Mouse (Mus musculus): ENCODE measurements around the gene Aars. TPM values are rescaled to one million over a fixed set of nuclear protein-coding genes. Genes with fewer than 3 reads are reported as not detected.
"Not testable (repeated sequence)": the region's sequence is repeated elsewhere in the genome, so short reads cannot be mapped to it uniquely, and the experiment has no call there.

Aars gene
- total RNA-seq, 2 experiments from 2014 or later: 56.2 to 114 TPM

DNA sequence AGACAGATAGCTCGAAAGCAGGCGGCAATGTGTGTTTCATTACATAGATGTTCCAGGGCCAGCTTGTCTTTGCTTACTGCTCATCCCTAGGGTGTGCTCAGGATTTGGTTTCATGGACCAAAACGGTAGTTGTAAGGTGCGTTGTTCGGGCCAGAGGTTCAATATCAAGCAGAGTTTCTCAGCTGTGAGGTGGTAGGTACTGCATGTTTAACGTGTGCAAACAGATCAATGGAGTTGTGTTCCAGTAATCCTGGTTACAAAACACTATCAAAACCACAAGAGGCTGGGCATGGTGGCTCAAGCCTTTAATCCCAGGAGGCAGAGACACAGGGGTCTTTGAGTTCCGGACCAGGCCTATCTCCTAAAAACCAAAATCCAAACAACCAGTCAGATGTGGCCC, 16.2 kb downstream of the Aars start:
- ATAC-seq (replicated peaks; ENCODE audit: low FRiP score, poor library complexity, severe bottlenecking): no peak

DNA sequence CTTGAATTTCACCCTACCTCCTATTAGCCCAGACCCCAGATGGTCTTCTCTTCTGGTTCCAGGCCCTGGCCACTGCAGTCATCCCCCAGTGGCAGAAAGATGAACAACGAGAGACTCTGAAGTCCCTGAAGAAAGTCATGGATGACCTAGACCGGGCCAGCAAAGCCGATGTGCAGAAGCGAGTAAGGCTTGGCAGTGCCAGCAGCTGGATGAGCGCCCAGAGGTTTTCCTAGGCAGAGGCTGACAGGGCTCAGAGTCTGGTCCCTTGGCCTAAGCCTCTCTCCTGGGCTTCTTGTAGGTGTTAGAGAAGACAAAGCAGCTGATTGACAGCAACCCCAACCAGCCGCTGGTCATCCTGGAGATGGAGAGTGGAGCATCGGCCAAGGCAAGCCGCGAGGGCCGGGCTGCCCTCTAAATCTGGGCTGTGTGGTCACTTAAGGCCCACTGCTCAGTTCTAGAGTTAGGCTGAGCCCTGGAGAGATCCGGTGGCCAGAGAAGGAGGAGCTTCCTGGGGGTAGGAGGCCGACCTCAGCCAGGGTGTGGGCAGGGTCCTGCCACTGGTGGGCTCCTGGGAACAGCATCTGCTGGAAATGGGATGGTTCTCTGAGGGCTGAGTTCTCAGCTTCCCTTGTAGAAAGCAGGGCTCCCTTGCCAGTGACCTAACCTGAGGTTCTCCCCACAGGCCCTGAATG, 21.0 kb downstream of the Aars start:
- ATAC-seq (replicated peaks; ENCODE audit: low FRiP score, poor library complexity, severe bottlenecking): no peak

DNA sequence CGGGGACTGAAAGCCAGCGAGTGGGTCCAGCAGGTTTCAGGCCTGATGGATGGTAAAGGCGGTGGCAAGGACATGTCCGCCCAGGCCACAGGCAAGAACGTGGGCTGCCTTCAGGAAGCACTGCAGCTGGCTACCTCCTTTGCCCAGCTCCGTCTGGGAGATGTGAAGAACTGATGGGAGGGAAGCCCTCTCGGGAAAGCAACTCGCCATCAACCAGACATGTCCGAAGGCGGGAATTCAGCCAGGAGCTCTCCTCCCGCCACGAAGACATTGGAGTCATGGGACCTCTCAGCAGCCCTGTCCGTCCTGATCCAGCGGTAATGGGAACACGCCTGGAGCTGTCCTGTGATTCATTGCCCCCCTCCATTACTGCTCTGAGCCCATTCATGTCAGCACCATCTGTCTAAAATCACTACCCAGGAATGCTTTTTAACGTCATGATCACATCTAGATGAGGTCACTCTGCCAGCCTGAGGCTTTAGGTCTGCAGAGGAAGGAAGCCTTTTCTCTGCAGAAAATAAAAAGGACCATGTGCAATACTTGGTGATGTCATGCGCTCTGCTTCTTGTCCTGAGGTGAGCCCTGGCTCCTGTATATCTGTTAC, 22.2 kb downstream of the Aars start:
- ATAC-seq (replicated peaks; ENCODE audit: low FRiP score, poor library complexity, severe bottlenecking): no peak

DNA sequence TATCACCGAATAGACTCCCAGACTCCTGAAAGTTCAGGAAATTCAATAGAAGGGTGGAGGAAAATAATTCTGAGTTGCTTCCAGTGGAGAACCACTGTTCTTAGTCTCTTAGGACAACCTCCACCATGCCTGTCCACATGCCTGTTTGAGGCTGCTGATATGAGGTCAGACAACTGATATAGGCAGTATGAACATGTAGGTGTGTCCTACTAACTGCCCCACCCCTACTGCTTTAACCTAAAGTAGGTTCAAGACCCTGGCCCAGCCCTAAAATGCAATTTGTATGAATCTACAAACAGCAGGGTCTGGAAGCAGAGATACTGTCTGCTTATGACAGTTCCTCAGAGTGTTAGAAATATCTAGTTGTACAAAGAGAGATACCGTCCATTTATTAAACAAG, 22.7 kb downstream of the Aars start:
- peak; percentile 32 for ATAC-seq (replicated peaks; ENCODE audit: low FRiP score, poor library complexity, severe bottlenecking)

DNA sequence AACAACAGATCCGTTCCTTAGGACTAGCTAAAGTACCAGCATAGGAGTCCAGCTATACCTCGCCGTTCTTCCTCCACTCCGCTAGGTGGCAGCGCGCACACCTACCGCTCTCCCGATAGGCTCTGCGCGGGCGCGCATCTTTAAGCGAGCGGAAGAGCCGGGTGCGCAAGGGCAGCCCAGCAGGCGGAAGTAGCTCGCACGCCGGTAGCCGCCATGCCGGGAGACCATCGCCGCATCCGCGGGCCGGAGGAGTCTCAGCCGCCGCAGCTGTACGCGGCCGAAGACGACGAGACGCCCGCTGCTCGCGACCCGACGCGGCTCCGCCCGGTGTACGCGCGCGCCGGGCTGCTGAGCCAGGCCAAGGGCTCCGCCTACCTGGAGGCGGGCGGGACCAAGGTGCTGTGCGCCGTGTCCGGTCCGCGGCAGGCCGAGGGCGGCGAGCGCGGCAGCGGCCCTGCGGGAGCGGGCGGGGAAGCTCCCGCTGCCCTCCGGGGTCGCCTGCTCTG, 23.3 kb downstream of the Aars start, which contains the start of gene Exosc6:
TSS of gene Exosc6 (plus strand) at position 182 of the 506 bp plus-strand sequence.
- peak; percentile 94 for ATAC-seq (replicated peaks; ENCODE audit: low FRiP score, poor library complexity, severe bottlenecking)

DNA sequence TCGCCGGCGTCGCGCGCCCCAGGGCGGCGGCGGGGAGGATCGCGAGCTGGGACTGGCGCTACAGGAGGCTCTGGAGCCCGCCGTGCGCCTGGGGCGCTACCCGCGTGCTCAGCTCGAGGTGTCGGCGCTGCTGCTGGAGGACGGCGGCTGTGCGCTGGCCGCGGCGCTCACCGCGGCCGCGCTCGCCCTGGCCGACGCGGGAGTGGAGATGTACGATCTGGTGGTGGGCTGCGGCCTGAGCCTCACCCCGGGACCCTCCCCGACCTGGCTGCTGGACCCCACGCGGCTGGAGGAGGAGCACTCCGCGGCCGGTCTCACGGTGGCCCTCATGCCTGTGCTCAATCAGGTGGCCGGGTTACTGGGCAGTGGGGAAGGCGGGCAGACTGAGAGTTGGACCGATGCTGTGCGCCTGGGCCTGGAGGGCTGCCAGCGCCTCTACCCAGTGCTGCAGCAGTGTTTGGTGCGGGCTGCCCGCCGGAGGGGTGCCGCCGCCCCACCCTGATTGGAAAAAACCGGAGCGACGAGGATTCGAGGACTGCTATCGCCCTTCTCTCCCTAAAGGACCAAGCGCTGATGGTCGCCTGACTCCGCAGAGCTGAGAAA, 23.8 kb downstream of the Aars start:
- ATAC-seq (replicated peaks; ENCODE audit: low FRiP score, poor library complexity, severe bottlenecking): peak; percentile 7; the same call in 1 of the 2 replicates

DNA sequence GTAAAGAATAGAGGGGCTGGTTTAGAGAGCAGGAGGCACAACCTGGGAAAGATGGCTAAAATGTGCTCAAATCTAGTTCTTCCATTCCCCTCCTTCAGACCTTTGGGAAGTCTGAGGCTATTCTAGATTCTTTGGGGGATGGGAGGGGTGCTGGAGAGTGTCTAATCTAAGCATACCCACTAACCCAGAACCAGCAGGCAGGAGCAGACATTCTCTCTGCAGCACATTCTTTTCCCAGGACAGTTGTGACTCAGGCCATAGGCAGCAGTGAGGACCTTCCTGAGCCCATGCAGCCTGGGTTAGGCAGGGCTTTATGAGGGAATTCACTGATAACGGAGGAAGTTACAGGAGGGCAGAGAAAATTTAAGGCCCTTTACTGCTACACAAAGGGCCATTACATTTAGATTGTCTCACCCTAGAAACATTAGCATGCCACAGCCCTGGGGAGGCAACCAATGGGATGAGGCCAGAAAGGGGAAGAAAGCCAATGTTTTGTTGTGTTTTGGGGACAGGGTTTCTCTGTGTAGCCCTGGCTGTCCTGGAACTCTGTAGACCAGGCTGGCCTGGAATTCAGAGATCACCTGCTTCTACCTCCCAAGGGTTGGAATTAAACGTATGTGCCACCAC, 26.1 kb downstream of the Aars start:
- no peak for ATAC-seq (replicated peaks; ENCODE audit: low FRiP score, poor library complexity, severe bottlenecking)

DNA sequence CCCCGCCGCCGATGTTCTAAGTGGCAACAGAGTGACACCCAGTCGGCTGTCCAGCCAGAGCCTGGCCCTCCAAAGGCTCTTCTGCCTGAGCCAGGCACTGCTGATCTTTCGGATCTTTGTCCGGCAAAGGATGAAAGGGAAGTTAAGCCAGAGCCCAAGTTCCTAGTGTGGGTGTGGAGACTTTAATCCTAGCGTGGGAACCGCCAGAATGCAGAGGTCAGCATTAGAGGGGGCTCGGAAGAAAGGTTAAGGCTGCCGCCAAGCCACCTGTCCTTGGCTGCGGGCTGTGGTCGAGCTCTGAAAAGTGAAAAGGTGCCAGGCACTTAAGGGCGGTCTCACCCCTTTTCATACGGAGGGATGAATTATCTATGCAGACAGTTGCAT, 28.7 kb downstream of the Aars start:
- peak; percentile 13; the same call in 1 of the 2 replicates for ATAC-seq (replicated peaks; ENCODE audit: low FRiP score, poor library complexity, severe bottlenecking)

DNA sequence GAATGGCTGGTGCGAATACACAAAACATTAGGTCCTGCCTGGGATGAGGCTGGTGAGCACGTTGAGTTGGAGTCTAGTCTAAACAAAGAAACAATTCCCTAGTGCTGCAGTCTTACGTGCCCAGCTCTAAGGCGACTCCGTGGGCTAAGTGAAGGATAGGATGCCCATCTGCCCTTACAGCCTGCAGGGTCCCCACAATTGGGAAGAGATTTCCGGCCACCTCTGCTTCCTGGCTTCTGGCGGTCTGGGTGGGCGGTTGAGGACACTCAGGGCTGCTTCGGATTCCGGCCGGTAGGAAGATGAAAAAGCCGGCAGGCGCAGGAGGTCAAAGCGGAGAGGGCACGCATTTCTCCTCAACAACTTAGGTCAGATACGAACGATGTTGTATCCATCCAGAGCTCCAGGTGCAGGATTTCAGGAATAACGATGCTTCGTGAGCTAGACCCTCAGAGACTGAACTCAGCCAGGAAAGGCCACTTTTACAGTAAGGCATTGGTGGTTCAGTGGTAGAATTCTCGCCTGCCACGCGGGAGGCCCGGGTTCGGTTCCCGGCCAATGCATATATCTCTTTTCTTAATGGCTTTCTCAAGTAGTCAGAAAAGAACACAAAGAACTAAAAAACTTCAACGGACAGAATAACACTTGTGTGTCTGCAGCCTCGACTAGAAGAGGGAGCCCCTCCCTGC, 29.3 kb downstream of the Aars start:
- peak; percentile 44; the same call in 1 of the 2 replicates for ATAC-seq (replicated peaks; ENCODE audit: low FRiP score, poor library complexity, severe bottlenecking)

DNA sequence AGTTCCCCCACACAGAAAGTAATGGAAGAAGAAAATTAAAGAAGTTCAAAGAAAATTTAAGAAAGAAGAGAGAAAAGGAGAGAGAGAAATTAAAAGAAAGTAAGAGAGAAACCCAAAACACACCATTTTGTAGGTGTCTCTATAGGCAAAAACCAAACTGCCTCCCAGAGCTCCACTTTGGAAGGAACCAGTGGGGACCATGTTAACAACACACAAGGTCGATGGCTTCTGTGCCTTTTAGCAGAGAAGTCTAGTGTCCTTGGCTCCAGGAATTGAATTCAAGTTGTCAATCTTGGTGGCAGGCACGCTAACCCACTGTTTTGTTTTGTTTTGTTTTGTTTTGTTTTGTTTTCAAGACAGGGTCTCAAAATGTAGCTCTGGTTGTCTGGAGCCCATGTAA, 29.9 kb downstream of the Aars start:
- no peak for ATAC-seq (replicated peaks; ENCODE audit: low FRiP score, poor library complexity, severe bottlenecking)

DNA sequence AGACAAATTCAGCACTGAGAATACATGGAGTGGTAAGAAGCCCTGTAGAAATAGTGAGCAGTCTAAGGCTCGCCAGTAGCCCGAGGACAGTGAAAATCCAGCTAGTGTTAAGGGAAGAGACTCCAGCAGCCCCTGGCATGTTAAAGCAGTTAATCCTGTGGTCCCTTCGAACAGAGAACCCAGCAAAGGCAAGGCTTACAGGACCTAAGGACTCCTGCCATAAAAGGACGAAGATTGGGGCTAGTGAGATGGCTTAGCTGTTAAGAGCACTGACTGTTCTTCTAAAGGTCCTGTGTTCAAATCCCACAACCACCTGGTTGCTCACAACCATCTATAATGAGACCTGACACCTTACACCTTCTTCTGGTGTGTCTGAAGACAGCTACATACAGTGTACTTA, 33.4 kb downstream of the Aars start:
- no peak for ATAC-seq (replicated peaks; ENCODE audit: low FRiP score, poor library complexity, severe bottlenecking)

DNA sequence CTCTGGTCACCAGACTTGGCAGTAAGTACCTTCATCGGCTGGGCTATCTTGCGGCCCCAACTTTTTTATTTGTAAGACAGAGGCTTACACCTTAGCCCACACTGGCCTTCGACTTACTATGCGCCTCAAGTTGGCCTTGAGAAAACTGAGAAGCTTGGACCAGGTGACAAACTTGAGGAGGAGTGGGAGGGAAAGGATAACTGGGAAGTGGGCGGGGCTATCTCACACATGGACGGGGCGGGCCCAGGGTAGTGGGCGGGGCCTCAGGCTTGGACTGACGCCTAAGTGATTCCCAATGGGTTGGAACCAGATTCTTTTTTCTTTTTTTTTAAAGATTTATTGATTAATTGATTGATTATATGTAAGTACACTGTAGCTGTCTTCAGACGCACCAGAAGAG, 34.5 kb downstream of the Aars start:
- peak; percentile 57; the same call in 1 of the 2 replicates for ATAC-seq (replicated peaks; ENCODE audit: low FRiP score, poor library complexity, severe bottlenecking)

DNA sequence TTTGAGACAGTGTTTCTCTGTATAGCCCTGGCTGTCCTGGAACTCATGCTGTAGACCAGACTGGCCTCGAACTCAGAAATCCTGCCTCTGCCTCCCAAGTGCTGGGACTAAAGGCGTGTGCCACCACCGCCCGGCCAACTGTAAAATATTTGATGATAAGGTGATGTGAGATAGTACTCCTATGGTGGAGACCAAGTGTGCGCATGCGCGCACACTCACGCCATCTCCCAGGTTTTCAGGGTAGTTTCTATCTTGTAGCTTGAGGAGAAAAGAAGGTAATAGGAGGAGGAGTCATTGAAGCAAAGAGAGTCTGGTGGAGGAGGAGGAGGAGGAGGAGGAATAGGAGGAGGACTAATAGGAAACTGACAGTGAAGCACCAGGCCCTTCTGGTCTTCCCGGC, 35.7 kb downstream of the Aars start:
- ATAC-seq (replicated peaks; ENCODE audit: low FRiP score, poor library complexity, severe bottlenecking): not testable (repeated sequence)

DNA sequence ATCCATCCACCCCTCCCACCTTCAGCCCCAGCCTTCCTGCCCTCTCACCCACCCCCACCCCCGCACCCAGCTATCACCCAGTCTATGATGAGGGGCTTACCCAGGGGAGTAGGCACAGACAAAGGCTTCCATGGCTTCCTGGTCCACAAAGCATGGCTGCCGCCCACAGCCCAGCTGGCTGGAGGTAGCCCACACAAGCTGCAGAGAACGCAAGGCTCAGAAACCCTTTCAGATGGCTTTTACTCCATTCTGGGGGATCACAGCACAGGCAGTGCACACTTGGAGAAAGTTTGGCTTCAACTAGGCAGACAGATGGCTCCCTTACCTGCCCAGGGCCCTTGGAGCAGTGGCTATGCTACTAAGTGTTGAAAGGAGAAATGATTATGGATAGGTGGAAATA, 43.0 kb downstream of the Aars start:
- ATAC-seq (replicated peaks; ENCODE audit: low FRiP score, poor library complexity, severe bottlenecking): no peak

DNA sequence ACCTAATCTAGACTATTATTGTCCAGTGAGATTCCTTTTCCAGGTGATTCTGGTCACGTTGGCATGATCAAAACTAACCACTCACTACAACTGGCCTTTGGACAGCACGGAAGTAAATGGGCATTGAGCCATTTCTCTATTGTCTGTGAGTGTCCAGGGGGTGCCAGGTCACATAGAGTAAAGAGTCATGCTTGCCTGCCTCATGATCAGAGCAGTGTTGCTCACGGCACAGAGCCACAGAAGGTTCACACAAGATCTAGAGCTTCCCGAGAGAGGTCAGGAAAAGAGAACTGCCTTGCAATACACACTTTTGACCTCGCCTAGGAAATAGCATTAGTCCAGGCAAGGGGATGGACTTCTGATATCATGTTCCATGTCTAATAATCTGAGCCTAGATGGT, 46.5 kb downstream of the Aars start:
- ATAC-seq (replicated peaks; ENCODE audit: low FRiP score, poor library complexity, severe bottlenecking): no peak

DNA sequence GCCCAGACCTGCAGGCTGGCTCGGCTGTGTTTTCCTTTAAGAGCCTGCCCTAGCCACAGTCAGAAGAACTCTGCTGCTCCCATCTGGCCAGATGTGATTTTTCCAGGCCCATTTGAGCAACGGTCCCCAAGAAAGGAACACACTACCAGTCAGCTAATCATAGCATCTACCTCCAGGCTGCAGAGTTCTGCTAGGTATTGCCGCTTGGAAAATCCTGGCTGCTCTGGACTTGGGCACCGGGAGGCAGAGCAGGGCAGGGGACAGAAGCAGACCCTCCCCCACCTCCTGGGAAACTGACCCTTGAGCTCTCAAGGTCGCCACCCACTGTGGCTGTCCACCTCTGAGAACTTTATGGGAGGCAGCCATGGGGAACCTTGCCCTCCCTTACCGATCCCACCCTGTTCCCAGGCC, 46.9 kb downstream of the Aars start:
- no peak for ATAC-seq (replicated peaks; ENCODE audit: low FRiP score, poor library complexity, severe bottlenecking)

DNA sequence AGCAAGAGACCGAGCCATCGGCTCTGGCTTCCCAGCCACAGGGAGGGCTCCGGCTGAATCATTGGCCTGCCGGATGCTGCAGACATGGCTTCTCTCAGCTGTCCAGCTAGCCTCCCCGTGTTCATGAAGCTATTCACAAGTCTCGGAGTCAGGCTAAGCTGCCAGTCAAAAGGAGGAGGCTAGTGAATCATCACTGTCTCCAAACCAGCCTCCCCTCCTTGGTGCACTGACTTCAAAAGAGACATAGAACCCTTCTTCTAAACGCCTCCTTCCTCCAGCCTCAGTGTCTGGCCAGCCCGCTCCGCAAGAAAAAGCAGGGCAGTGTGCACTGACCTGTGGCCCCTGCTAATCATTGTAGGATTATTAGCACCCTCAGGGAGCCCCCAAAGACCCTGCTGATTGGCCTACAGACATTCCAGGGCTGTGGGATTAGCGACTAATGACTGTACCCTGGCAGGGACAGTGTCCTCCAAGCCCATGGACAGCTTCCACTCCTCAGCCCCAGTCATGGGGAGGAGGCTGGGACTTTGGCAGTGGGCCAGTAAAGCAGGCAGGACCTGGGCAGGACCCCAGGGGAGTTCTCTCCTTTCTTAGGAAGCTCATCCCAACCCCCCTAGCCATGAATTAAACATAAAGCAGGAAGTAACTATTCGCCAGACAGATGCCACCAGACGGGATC, 48.8 kb downstream of the Aars start:
- ATAC-seq (replicated peaks; ENCODE audit: low FRiP score, poor library complexity, severe bottlenecking): no peak

DNA sequence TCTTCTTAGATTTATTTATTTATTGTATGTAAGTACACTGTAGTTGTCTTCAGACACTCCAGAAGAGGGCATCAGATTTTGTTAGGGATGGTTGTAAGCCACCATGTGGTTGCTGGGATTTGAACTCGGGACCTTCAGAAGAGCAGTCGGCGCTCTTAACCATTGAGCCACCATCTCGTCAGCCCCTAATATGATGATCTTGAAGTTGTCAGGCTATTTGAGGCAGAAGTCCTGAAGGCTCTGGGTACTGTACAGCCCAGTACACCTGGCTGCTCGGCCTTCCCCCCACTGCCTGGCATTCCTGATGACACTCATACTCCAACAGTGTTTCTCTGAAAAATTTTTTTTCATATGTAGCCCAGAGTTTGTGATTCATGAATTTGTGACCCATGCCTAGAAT, 51.0 kb downstream of the Aars start:
- ATAC-seq (replicated peaks; ENCODE audit: low FRiP score, poor library complexity, severe bottlenecking): not testable (repeated sequence)

DNA sequence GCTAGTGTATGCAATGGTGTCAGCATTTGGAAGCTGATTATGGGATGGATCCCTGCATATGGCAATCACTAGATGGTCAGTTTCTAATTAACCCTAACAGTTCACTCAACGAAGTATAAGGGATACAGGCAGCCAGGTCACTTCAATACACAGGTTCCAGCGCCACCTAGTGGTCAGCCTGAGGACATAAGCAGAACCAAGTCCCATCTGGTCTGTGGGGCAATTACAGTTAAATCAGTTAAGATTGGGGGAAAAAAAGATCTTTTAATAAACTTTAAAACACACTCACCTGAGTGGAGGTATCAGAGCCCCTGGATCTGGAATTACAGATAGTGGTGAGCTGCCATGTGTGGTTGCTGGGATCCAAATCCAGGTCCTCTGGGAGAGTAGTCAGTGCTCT, 57.2 kb downstream of the Aars start:
- peak; percentile 65 for ATAC-seq (replicated peaks; ENCODE audit: low FRiP score, poor library complexity, severe bottlenecking)
